Mouse (Mus musculus): Measurements from ENCODE around the gene Cdc42ep5. TPM values are rescaled to one million over a fixed set of nuclear protein-coding genes. Genes with fewer than 3 reads are reported as not detected.

Cdc42ep5 gene
- total RNA-seq, 1 experiment: 17.2 TPM

DNA sequence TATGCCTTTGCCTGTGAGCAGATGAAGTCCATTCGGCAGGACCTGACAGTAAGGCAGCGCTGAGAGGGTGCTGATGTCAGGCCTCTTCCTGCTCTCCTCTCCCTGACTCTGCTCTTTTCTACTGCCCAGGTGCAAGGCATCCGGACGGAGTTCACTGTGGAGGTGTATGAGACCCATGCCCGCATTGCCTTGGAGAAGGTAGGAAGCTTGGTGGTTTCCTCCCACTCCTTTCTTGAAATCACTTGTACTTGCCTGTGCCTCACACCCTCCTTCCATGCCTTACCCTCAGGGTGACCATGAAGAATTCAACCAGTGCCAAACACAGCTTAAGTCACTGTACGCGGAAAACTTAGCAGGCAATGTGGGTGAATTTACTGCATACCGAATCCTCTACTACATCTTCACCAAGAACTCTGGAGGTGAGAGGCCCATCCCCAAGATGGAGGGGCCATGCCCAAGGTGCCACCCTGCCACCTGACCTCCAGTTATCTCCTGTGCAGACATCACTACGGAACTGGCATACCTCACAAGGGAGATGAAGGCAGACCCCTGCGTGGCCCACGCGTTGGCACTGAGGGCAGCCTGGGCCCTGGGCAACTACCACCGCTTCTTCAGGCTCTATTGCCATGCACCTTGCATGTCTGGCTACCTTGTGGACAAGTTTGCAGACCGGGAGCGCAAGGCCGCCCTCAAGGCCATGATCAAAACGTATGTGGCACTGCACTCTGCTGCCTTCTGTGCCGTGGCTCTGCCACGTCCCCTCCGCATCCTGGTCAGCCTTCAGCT, 19.7 kb downstream of the Cdc42ep5 start:
- DNase-seq (ENCODE audit: low read depth, low spot score): no peak
- Histone ChIP-seq H3K9me3 (ENCODE audit: control insufficient read depth, insufficient read depth, low read depth, low read length) (no peaks in the 10 kb centered on the region), H3K27ac (ENCODE audit: insufficient read depth, low read depth, low read length, poor library complexity, severe bottlenecking) (no peak overlapping the region), H3K9ac (ENCODE audit: insufficient read depth, low read depth, low read length, poor library complexity, severe bottlenecking) (no peak overlapping the region), H3K36me3 (ENCODE audit: control insufficient read depth, insufficient read depth, low read length, poor library complexity, severe bottlenecking) (peaks cover 71% of the 10 kb centered on the region), H3K4me1 (ENCODE audit: control insufficient read depth in 2 of 2, insufficient read depth in 2 of 2, low read length in 2 of 2, poor library complexity in 1 of 2) (peaks cover 0 to 14% of the 10 kb centered on the region in 2 experiments; a peak in 2 of 4 replicates), H3K4me3 (ENCODE audit: insufficient read depth in 1 of 2, low read depth in 1 of 2, low read length in 2 of 2, poor library complexity in 1 of 2, severe bottlenecking in 1 of 2) (no peak overlapping the region)
- in situ Hi-C loops (cut with MboI; ENCODE audit: low sequenced_read_pairs in 2 of 2, unreplicated experiment in 2 of 2): loop anchor here in 1 of 2 experiments (25.0 kb wide), 1 partner anchor 292 kb away; the partner anchor contains the start of gene Rdh13
- no peak for TF ChIP-seq ZNF384 (IDR thresholded peaks at IDR 0.05; ENCODE audit: low read depth, low read length)
- no peak for TF ChIP-seq ZC3H11A (IDR thresholded peaks at IDR 0.05; ENCODE audit: borderline replicate concordance, low read depth, low read length)
- no peak for TF ChIP-seq MAFK (IDR thresholded peaks at IDR 0.05; ENCODE audit: insufficient read depth, low read depth, low read length)
- TF ChIP-seq CHD2 (IDR thresholded peaks at IDR 0.05; ENCODE audit: low read depth, low read length): no peak
- TF ChIP-seq HCFC1 (IDR thresholded peaks at IDR 0.05; ENCODE audit: borderline replicate concordance, insufficient read depth, low read length): no peak

DNA sequence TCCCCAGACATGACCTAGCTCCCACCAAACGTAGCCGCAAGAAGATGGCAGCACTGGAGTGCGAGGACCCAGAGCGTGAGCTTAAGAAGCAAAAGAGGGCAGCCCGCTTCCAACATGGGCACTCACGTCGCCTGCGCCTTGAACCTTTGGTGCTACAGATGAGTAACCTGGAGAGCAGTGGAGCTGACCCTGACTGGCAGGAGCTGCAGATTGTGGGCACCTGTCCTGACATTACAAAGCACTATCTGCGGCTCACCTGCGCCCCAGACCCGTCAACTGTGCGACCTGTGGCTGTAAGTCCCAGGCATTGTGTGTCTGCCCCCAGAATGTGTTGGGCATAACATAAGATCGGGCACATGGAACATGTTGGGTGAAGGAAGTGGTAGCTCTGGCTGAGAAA, 20.6 kb downstream of the Cdc42ep5 start:
- H3K9me3 ChIP-seq (ENCODE audit: control insufficient read depth, insufficient read depth, low read depth, low read length): no peaks in the 10 kb centered on the region
- no peak overlapping the region for H3K9ac ChIP-seq (ENCODE audit: insufficient read depth, low read depth, low read length, poor library complexity, severe bottlenecking)
- H3K4me1 ChIP-seq (ENCODE audit: control insufficient read depth in 2 of 2, insufficient read depth in 2 of 2, low read length in 2 of 2, poor library complexity in 1 of 2): peaks cover 0 to 14% of the 10 kb centered on the region in 2 experiments; a peak in 2 of 4 replicates
- H3K36me3 ChIP-seq (ENCODE audit: control insufficient read depth, insufficient read depth, low read length, poor library complexity, severe bottlenecking): peaks cover 80% of the 10 kb centered on the region
- no peak overlapping the region for H3K4me3 ChIP-seq (ENCODE audit: insufficient read depth in 1 of 2, low read depth in 1 of 2, low read length in 2 of 2, poor library complexity in 1 of 2, severe bottlenecking in 1 of 2)
- H3K27ac ChIP-seq (ENCODE audit: insufficient read depth, low read depth, low read length, poor library complexity, severe bottlenecking): no peak overlapping the region
- TF ChIP-seq ZC3H11A (IDR thresholded peaks at IDR 0.05; ENCODE audit: borderline replicate concordance, low read depth, low read length): no peak
- TF ChIP-seq ZNF384 (IDR thresholded peaks at IDR 0.05; ENCODE audit: low read depth, low read length): no peak
- TF ChIP-seq HCFC1 (IDR thresholded peaks at IDR 0.05; ENCODE audit: borderline replicate concordance, insufficient read depth, low read length): no peak
- no peak for TF ChIP-seq MAFK (IDR thresholded peaks at IDR 0.05; ENCODE audit: insufficient read depth, low read depth, low read length)
- no peak for TF ChIP-seq CHD2 (IDR thresholded peaks at IDR 0.05; ENCODE audit: low read depth, low read length)
- in situ Hi-C loops (cut with MboI; ENCODE audit: low sequenced_read_pairs in 2 of 2, unreplicated experiment in 2 of 2): loop anchor here in 1 of 2 experiments (25.0 kb wide), 1 partner anchor 293 kb away; the partner anchor contains the start of gene Rdh13
- no peak for DNase-seq (ENCODE audit: low read depth, low spot score)

DNA sequence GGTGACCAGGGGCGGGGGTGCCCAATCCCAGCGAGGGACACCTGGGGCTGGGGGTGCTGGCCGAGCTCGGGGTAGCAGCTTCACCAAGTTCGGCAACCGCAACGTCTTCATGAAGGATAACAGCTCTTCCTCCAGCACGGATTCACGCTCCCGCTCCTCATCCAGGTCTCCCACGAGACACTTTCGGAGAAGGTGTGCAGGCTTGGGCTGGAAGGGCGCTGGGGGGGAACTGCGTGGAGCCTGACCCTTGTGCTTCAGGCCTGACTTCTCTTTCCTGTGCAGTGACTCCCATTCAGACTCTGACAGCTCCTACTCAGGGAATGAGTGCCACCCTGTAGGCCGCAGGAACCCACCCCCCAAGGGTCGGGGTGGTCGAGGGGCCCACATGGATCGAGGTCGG, 21.2 kb downstream of the Cdc42ep5 start:
- no peak for DNase-seq (ENCODE audit: low read depth, low spot score)
- Histone ChIP-seq H3K27ac (ENCODE audit: insufficient read depth, low read depth, low read length, poor library complexity, severe bottlenecking) (no peak overlapping the region), H3K4me3 (ENCODE audit: insufficient read depth in 1 of 2, low read depth in 1 of 2, low read length in 2 of 2, poor library complexity in 1 of 2, severe bottlenecking in 1 of 2) (no peak overlapping the region), H3K9me3 (ENCODE audit: control insufficient read depth, insufficient read depth, low read depth, low read length) (no peaks in the 10 kb centered on the region), H3K9ac (ENCODE audit: insufficient read depth, low read depth, low read length, poor library complexity, severe bottlenecking) (no peak overlapping the region), H3K4me1 (ENCODE audit: control insufficient read depth in 2 of 2, insufficient read depth in 2 of 2, low read length in 2 of 2, poor library complexity in 1 of 2) (peaks cover 0 to 14% of the 10 kb centered on the region in 2 experiments; a peak in 2 of 4 replicates), H3K36me3 (ENCODE audit: control insufficient read depth, insufficient read depth, low read length, poor library complexity, severe bottlenecking) (peaks cover 84% of the 10 kb centered on the region)
- in situ Hi-C loops (cut with MboI; ENCODE audit: low sequenced_read_pairs in 2 of 2, unreplicated experiment in 2 of 2): loop anchor here in 1 of 2 experiments (25.0 kb wide), 1 partner anchor 294 kb away; the partner anchor contains the start of gene Rdh13
- TF ChIP-seq ZC3H11A (IDR thresholded peaks at IDR 0.05; ENCODE audit: borderline replicate concordance, low read depth, low read length): no peak
- no peak for TF ChIP-seq CHD2 (IDR thresholded peaks at IDR 0.05; ENCODE audit: low read depth, low read length)
- no peak for TF ChIP-seq MAFK (IDR thresholded peaks at IDR 0.05; ENCODE audit: insufficient read depth, low read depth, low read length)
- TF ChIP-seq ZNF384 (IDR thresholded peaks at IDR 0.05; ENCODE audit: low read depth, low read length): no peak
- TF ChIP-seq HCFC1 (IDR thresholded peaks at IDR 0.05; ENCODE audit: borderline replicate concordance, insufficient read depth, low read length): no peak

DNA sequence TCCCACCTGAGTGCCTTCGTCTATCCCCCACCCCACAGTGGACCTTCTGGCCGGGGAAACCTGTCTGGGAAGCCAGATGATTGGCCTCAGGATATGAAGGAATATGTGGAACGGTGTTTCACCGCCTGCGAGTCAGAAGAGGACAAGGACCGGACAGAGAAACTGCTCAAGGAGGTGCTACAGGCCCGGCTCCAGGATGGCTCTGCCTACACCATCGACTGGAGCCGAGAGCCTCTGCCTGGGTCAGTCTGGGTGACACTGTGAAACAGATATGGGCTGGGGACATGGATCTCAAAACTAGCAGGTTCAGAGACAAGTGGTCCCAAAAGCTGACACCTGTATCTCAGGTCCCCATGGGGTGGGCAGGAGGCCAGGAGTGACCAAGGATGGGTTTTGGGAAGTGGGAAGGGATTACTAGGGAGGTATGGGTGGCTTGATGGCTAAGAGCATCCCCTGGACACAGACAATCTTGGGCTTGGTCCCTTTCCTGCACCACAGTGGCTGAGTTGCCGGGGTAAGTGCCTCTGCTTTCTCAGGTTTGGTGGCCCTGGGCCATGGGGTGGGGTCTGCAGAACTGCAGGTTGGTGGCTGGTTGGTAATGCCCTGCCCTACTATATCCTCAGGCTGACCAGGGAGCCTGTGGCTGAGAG, 21.7 kb downstream of the Cdc42ep5 start:
- H3K9ac ChIP-seq (ENCODE audit: insufficient read depth, low read depth, low read length, poor library complexity, severe bottlenecking): no peak overlapping the region
- no peak for TF ChIP-seq HCFC1 (IDR thresholded peaks at IDR 0.05; ENCODE audit: borderline replicate concordance, insufficient read depth, low read length)
- no peak overlapping the region for H3K4me3 ChIP-seq (ENCODE audit: insufficient read depth in 1 of 2, low read depth in 1 of 2, low read length in 2 of 2, poor library complexity in 1 of 2, severe bottlenecking in 1 of 2)
- H3K27ac ChIP-seq (ENCODE audit: insufficient read depth, low read depth, low read length, poor library complexity, severe bottlenecking): no peak overlapping the region
- DNase-seq (ENCODE audit: low read depth, low spot score): no peak
- H3K4me1 ChIP-seq (ENCODE audit: control insufficient read depth in 2 of 2, insufficient read depth in 2 of 2, low read length in 2 of 2, poor library complexity in 1 of 2): peaks cover 0 to 11% of the 10 kb centered on the region in 2 experiments; a peak in 2 of 4 replicates
- in situ Hi-C loops (cut with MboI; ENCODE audit: low sequenced_read_pairs in 2 of 2, unreplicated experiment in 2 of 2): loop anchor here in 1 of 2 experiments (25.0 kb wide), 1 partner anchor 294 kb away; the partner anchor contains the start of gene Rdh13
- no peaks in the 10 kb centered on the region for H3K9me3 ChIP-seq (ENCODE audit: control insufficient read depth, insufficient read depth, low read depth, low read length)
- H3K36me3 ChIP-seq (ENCODE audit: control insufficient read depth, insufficient read depth, low read length, poor library complexity, severe bottlenecking): peaks cover 84% of the 10 kb centered on the region

Data from ES-E14 (cell line).